Mouse (Mus musculus): Measurements from ENCODE around the gene Mipol1.

GRCm38 (mm10) chr12:57409976-57410375, 179.7 kb downstream of the Mipol1 start:
- TF ChIP-seq CTCF (IDR thresholded peaks at IDR 0.05; ENCODE audit: extremely low read depth, insufficient read depth, low read length) = no peak
- no peak for TF ChIP-seq POLR2A (IDR thresholded peaks at IDR 0.05; ENCODE audit: extremely low read depth, insufficient read depth, low read length)

Measured in cortical plate, adult 2 months (tissue).